Mouse (Mus musculus): Measurements from ENCODE around the gene Clasp2.
"Not testable (repeated sequence)": the region's sequence is repeated elsewhere in the genome, so short reads cannot be mapped to it uniquely, and the experiment has no call there.

The Clasp2 gene

GRCm38 (mm10) chr9:113755888-113756719, 14.8 kb downstream of the Clasp2 start:
- no peak for DNase-seq

GRCm38 (mm10) chr9:113758472-113758871, 17.2 kb downstream of the Clasp2 start:
- DNase-seq = no peak

- DNase-seq = no peak
Measured at GRCm38 (mm10) chr9:113759684-113760083, 18.4 kb downstream of the Clasp2 start.

DNA sequence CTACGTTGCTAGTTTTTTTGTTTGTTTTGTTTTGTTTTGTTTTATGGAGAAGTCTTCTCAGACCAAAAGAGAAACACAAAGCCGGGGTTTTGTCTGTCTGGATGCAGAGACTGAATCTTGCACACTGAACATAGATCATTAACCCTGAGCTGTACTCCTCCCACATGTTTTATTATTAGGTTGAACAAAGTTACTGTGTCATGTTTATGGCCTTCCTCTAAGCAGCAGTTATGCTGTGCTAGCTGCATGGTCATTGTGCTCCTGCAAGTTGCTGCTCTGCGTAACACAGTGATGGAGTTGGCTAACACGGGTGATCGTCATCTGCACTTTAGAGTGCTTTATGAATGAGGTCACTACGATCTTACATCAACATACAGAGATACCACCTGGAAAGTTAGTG, 21.1 kb downstream of the Clasp2 start:
- no peak for DNase-seq

DNA sequence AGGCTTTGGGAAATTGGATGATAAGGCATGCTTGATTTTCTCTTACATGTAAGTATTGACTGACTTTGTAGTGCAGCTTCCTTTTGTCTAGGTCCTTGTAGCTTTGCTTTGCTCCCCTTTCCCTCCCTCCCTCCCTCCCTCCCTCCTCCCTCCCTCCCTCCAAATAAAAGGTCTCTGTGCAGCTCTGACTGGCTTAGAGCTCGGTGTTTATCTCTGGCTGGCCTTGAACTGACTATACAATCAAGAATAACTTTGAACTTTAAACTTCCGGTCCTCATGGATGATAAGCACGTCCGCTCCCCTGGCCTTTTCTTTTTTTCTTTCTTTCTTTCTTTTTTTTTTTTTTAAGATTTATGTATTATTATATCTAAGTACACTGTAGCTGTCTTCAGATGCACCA, 21.9 kb downstream of the Clasp2 start:
- no peak for DNase-seq

- DNase-seq = no peak
Measured at GRCm38 (mm10) chr9:113770640-113771039, 29.4 kb downstream of the Clasp2 start.

- DNase-seq = peak; percentile 64
Measured at GRCm38 (mm10) chr9:113780863-113781262, 39.6 kb downstream of the Clasp2 start.

DNA sequence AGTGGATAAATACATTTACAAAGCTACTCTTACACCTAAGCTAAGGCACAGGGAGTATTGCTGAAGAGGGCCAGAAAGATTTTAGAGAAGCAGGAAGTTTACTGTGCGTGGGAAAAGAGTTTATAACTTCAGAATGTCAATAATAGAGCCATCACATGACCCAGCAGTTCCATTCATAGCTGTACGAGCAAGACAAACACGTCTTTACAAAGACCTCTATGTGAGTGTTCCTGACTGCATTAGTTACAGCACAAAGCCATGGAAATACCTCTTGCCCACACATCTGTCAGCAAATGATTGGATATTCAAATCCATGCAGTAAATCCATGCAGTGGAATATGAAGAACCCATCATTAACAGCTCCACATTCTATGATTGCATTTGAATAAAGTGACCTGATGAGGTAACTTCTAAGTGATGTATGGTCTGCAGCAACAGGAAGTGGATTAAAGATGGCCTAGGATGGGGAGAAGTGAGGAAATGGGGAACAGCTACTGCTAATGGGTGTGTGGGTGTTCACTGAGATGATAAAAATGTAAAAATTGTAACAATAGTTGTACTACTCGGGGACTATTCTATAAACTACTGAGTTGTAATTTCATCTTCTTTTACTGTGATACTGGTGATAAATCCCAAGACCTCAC, 41.2 kb downstream of the Clasp2 start:
- no peak for DNase-seq

- peak; percentile 64 for DNase-seq
Measured at GRCm38 (mm10) chr9:113783674-113784073, 42.4 kb downstream of the Clasp2 start.

- DNase-seq = not testable (repeated sequence)
Measured at GRCm38 (mm10) chr9:113789283-113789682, 48.0 kb downstream of the Clasp2 start.

- peak; percentile 98 for DNase-seq
Measured at GRCm38 (mm10) chr9:113792651-113793512, 51.6 kb downstream of the Clasp2 start.

GRCm38 (mm10) chr9:113793513-113793905, 52.2 kb downstream of the Clasp2 start:
- DNase-seq = no peak

GRCm38 (mm10) chr9:113793966-113794365, 52.7 kb downstream of the Clasp2 start:
- DNase-seq = no peak

DNA sequence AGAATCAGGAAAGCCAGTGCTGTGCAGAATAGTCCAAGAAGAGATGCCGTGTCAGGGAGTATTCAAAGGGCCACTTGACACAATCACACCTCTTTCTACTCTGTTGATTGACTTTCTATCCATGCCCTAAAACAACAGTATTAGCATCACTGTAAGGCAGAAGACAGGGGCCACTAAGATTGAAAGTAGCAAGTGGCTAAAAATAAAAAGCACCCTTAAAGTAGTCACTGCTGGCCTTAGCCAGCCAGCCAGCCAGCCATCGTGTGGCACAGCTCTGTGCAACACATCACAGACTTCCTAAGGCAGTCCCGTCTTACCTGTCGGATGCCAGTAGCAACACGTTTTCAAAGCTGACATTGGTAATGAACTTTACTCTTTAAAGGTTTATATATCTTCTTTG, 55.9 kb downstream of the Clasp2 start:
- no peak for DNase-seq

GRCm38 (mm10) chr9:113800671-113801070, 59.4 kb downstream of the Clasp2 start:
- DNase-seq = no peak

GRCm38 (mm10) chr9:113802734-113803133, 61.5 kb downstream of the Clasp2 start:
- DNase-seq = no peak

DNA sequence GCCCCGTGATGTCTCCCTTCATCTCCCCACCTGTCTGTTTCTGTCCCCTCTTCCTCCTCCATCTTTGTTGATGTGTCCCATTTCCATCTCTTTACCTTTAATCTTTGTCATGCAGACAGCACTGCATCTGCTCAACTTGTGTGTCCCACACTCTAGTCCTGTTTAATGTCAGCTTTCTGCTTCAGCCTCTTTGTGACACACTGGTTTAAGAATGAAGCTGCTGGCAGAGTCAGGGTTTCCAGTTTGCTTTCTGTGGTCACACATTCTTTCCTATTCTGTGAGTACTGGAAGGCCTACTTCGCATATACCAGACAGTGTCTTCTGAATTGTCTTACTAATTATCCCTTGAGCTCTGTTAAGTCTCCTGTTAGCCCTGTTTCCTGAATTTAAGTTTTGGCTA, 62.5 kb downstream of the Clasp2 start:
- DNase-seq = peak; percentile 55

GRCm38 (mm10) chr9:113805359-113805758, 64.1 kb downstream of the Clasp2 start:
- peak; percentile 39 for DNase-seq

DNA sequence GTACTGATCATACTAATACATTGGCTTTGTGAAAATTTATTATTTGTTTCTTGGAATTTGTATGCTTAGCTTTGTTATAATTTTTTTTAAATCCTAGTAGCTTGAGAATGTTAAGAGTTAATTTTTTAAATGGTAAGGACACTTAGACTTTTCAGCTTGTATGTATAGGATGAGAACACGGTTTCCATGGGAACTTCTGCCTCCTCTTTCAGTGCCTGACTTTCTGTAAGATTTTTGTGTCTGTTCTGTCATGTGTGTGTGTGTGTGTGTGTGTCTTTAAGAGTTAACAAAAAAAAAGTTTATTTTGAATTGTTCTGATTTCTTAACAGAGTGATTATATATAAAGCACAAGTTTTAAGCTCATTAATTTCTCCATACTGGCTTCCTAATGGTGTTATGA, 70.1 kb downstream of the Clasp2 start:
- no peak for DNase-seq

DNA sequence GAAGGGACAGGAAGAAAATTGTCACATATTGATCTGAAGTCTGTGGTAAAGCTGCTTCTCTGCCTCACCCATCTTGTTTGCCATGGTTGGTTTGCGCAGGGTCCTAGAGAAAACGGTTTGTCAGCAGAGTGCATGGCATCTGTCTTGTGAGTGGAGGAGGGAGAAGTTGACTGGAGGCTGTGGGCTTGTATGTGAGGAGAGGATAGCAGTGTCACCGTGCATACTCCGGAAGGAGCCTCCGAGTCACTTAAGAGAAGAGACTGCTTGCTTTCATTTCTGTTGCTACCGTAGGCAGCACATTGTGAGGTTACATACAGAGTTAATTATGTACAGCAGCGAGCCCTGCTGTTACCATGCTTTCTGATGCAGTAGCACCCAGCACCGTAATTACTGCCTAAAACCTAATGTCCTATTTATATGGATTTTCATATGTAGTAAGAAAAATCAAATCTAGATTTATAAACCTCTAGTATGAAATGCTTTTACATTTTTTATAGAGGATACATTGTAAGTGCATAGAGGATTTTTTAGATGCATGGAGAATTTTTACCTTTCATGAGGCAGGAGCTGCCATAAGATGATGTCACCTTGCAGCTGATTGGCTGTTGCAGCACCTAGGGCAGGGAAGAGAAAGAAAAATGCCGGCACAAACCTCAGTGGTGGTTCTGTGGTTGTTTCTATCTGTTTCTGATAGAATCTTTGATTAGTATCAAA, 70.8 kb downstream of the Clasp2 start:
- DNase-seq = peak; percentile 87

DNA sequence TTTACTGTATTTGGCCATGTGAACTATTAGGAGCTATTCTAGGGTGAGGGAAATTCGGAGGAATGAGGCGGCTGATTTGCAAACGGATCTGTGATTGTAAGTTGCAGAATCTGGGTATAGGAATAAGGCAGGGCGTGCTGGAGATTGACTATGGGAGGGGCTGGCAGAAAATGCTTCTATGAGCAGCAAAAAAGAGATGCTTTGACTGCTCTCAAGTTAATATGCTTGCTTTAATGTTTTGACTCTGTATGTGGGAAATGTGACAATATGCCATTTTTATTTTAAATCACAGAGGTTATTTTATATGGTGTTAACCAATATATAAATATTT, 71.4 kb downstream of the Clasp2 start:
- DNase-seq = peak; percentile 71

DNA sequence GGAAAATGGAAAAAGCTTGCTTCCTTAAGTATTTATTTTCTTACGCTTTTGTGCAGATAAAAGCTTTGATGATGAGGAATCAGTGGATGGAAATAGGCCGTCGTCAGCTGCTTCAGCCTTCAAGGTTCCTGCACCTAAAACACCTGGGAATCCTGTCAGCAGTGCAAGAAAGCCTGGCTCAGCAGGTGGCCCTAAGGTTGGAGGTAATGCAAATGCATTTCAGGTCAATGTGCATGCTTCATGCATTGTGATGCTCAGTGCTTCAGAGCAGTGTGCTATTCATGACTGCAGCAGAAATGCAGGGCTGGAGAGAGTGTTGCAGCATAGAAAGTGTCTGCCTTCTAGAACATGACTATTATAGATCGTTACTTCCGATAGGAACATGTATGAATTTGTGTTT, 71.8 kb downstream of the Clasp2 start:
- DNase-seq = peak; percentile 27

DNA sequence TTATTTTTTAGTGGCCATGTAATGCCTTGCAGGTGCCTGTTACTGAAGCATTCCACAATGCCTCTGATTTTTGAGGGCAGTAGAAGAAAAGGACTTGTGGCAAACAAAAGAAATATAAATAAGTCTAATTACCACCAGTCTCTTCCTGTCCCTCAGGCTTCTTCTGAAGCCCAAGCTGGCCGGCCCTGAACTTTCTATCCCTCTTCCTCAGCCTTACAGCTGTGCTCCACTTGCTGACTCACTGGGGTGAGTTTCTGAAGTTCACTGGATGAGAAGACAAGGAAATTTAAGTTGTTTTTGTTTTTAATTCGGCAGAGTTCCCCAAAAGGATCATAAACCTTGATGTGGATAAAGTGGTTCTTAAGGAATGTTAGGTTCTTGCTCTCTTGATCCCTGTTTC, 74.6 kb downstream of the Clasp2 start:
- DNase-seq = peak; percentile 87
